Mouse (Mus musculus) G1E (cell line): ENCODE data around the gene Adm.
"Not testable (repeated sequence)": the region's sequence is repeated elsewhere in the genome, so short reads cannot be mapped to it uniquely, and the experiment has no call there.

Experiments
- CTCF ChIP-seq: IDR thresholded peaks from 2 replicates; pipeline ENCODE4 v1.5.1; 2012; ENCODE audit warnings: low read depth, low read length, inconsistent platforms, mixed read lengths
- GATA1 ChIP-seq: IDR thresholded peaks from 2 replicates; pipeline ENCODE4 v1.6.1; 2012; ENCODE audit warnings: borderline replicate concordance, low read length, inconsistent platforms, mixed read lengths
- GATA2 ChIP-seq: IDR thresholded peaks from 2 replicates; pipeline ENCODE4 v1.6.1; 2012; ENCODE audit warnings: low read depth, low read length, inconsistent platforms, borderline replicate concordance
- POLR2AphosphoS5 ChIP-seq: IDR thresholded peaks from 2 replicates; pipeline ENCODE4 v1.6.1; 2012; ENCODE audit warnings: low read depth, low read length, inconsistent platforms; ENCODE audit not compliant: insufficient replicate concordance
- TAL1 ChIP-seq: conservative IDR thresholded peaks from 2 replicates; pipeline ENCODE4 v1.6.1; 2012; ENCODE audit warnings: low read depth, low read length, inconsistent platforms, mixed read lengths

GRCm38 (mm10) chr7:110639958-110640357, 12.5 kb downstream of the Adm start:
- not testable (repeated sequence) for TF ChIP-seq TAL1, CTCF, GATA1, POLR2AphosphoS5, GATA2
